Mouse (Mus musculus): ENCODE measurements around the gene Aldoc. TPM values are rescaled to one million over a fixed set of nuclear protein-coding genes. Genes with fewer than 3 reads are reported as not detected.

The Aldoc gene
- polyA plus RNA-seq, 1 experiment from 2014 or later, result 19.6 TPM

DNA sequence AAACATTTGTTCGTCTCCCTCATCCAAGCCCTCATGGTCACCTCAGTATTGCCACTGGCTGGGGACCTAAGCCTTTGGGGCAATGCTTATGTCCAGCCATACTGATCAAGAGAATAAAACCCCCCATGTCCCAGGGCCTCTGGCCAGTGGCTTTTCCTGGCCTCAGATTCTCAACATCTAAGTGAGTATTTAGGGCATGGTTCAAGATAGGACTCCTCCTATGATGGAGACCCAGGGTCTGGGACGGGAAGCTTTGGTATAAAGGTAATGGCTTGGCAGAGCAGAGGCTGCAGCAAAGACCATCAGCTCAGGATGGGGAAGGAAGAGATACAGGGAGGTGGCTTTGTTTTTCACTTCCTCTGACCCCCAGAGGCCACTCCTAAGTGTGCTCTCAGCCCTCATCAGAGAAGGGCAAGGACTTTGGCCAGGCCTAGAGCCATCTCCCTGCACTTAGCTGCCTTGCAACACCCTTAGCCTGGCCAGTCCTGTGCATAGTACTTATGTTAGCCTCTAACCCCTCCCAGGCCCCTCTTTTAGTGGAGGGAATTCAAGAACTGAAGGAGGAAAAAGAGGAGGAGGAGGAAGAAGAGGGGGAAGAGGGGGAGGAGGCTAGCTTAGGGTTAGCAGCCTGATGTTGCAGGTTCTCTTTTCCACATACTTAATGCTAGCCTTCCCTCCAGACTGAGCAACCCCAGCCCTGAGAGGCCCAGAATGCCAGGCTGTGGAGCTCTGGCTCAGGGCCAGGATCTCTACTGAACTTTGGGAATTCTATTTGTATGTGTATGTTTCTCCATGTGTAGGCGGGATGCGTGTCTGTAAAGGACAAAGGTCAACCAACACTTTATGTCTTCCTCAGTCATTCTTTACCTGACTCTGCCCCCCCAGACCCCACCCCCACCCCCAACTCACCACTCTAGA is 26.9 kb downstream of the Aldoc start:
- Histone ChIP-seq H3K9ac (ENCODE audit: low read depth, low read length) (no peak overlapping the region), H3K9me3 (replicated peaks; ENCODE audit: control insufficient read depth, low read length) (no peaks in the 10 kb centered on the region), H3K36me3 (ENCODE audit: control insufficient read depth, insufficient read depth) (peaks cover 5% of the 10 kb centered on the region; the same call in 1 of the 2 replicates), H3K4me3 (ENCODE audit: low read depth, low read length) (no peak overlapping the region), H3K27ac (ENCODE audit: low read length) (peak overlapping the region; percentile 80), H3K4me2 (ENCODE audit: low read depth, low read length) (no peak overlapping the region), H3K4me1 (ENCODE audit: control insufficient read depth, low read depth, low read length) (peaks cover 51% of the 10 kb centered on the region), H3K27me3 (ENCODE audit: control insufficient read depth, insufficient read depth, low read depth, low read length) (no peaks in the 10 kb centered on the region)
- WGBS (ENCODE audit: insufficient replicate concordance), result 58% methylated on average over 4 of the region's 4 CpGs
- peak; percentile 59 for ATAC-seq (ENCODE audit: low read depth)

DNA sequence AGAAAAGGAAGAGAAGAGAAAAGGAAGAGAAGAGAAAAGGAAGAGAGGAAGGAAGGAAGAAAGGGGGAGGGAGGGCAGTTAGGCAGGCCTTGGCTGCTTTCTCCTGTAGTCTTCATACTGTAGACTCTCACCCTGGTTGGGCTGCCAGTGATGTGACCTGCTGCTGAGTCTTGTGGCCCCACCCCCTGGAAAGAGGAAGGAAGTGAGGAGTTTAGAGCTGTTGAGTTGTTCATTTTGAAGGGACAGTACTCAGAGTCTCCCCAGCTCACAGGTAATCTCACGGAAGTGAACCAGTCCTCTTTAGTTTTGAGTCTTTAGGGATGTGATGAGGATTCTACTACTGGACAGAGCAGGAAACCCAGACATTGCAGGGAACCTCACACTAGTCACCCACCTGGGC is 30.3 kb downstream of the Aldoc start:
- no peak for ATAC-seq (ENCODE audit: low read depth)
- 41% methylated on average over 1 of the region's 1 CpGs for WGBS (ENCODE audit: insufficient replicate concordance)
- Histone ChIP-seq H3K36me3 (ENCODE audit: control insufficient read depth, insufficient read depth) (peaks cover 5% of the 10 kb centered on the region; the same call in 1 of the 2 replicates), H3K4me1 (ENCODE audit: control insufficient read depth, low read depth, low read length) (peaks cover 18% of the 10 kb centered on the region), H3K4me3 (ENCODE audit: low read depth, low read length) (no peak overlapping the region), H3K9ac (ENCODE audit: low read depth, low read length) (no peak overlapping the region), H3K27ac (ENCODE audit: low read length) (no peak overlapping the region), H3K9me3 (replicated peaks; ENCODE audit: control insufficient read depth, low read length) (no peaks in the 10 kb centered on the region), H3K4me2 (ENCODE audit: low read depth, low read length) (no peak overlapping the region), H3K27me3 (ENCODE audit: control insufficient read depth, insufficient read depth, low read depth, low read length) (no peaks in the 10 kb centered on the region)

DNA sequence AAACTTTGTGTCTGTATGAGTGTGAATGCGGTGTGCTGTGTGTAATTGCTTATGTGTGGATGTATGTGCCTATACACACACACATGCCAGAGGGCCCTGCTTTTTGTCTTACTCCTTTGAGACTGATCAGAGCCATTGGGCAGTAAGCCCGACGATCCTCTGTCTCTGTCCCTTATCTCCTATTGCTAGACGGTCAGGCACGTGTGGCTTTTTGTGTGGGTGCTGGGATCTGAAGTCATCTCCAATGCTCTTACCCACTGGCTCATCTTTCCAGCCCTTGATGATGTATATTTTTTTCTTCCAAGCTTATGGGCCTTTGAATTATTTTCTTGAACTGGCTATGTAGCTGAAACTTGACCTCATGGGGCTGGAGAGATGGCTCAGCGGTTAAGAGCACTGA is 32.1 kb downstream of the Aldoc start:
- Histone ChIP-seq H3K9me3 (replicated peaks; ENCODE audit: control insufficient read depth, low read length) (no peaks in the 10 kb centered on the region), H3K4me3 (ENCODE audit: low read depth, low read length) (no peak overlapping the region), H3K9ac (ENCODE audit: low read depth, low read length) (no peak overlapping the region), H3K27me3 (ENCODE audit: control insufficient read depth, insufficient read depth, low read depth, low read length) (no peaks in the 10 kb centered on the region), H3K36me3 (ENCODE audit: control insufficient read depth, insufficient read depth) (no peaks in the 10 kb centered on the region), H3K4me1 (ENCODE audit: control insufficient read depth, low read depth, low read length) (peaks cover under 1% of the 10 kb centered on the region), H3K4me2 (ENCODE audit: low read depth, low read length) (no peak overlapping the region), H3K27ac (ENCODE audit: low read length) (no peak overlapping the region)
- WGBS (ENCODE audit: insufficient replicate concordance), result 49% methylated on average over 6 of the region's 6 CpGs
- ATAC-seq (ENCODE audit: low read depth), result no peak

DNA sequence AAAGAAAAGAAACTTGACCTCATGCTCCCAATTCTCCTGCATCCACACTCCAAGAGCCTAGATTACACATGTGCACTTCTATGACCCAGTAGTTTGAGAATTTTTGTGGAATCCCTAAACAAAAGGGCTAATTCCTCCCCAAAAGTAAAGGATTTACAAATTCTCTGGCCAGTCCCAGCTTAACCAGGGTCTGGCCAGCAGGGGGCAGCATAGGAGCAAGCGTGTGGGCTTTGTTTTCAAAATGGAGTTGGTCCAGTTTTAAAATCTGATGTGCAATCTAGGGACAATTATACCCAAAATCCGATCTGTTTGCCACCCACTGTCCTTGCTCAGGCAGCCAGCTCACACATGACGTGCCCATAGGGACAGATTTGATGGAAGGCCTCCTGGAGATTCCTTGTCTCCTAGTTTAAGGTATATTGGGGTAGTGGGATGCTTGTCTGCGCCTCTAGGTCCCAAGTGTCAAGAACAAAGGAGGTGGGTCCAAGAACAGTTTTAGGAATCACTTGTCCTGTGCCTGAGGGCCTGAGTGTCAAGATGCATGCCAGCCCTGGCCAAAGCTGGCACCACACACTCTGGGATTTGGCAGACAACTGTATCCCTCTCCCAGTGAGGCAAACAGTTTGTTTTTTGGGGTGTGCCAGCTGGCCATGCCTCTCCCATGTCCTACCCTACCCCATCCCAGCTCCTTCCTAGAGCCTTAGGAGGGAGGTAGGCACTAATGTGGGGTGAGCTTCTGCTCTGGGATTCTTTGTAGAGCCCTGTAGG is 32.9 kb downstream of the Aldoc start:
- H3K36me3 ChIP-seq (ENCODE audit: control insufficient read depth, insufficient read depth), result no peaks in the 10 kb centered on the region
- no peak for ATAC-seq (ENCODE audit: low read depth)
- 25% methylated on average over 4 of the region's 4 CpGs for WGBS (ENCODE audit: insufficient replicate concordance)
- no peak overlapping the region for H3K9ac ChIP-seq (ENCODE audit: low read depth, low read length)
- H3K4me3 ChIP-seq (ENCODE audit: low read depth, low read length), result no peak overlapping the region
- H3K9me3 ChIP-seq (replicated peaks; ENCODE audit: control insufficient read depth, low read length), result no peaks in the 10 kb centered on the region
- H3K4me1 ChIP-seq (ENCODE audit: control insufficient read depth, low read depth, low read length), result peaks cover 6% of the 10 kb centered on the region
- no peaks in the 10 kb centered on the region for H3K27me3 ChIP-seq (ENCODE audit: control insufficient read depth, insufficient read depth, low read depth, low read length)
- no peak overlapping the region for H3K27ac ChIP-seq (ENCODE audit: low read length)
- H3K4me2 ChIP-seq (ENCODE audit: low read depth, low read length), result no peak overlapping the region

DNA sequence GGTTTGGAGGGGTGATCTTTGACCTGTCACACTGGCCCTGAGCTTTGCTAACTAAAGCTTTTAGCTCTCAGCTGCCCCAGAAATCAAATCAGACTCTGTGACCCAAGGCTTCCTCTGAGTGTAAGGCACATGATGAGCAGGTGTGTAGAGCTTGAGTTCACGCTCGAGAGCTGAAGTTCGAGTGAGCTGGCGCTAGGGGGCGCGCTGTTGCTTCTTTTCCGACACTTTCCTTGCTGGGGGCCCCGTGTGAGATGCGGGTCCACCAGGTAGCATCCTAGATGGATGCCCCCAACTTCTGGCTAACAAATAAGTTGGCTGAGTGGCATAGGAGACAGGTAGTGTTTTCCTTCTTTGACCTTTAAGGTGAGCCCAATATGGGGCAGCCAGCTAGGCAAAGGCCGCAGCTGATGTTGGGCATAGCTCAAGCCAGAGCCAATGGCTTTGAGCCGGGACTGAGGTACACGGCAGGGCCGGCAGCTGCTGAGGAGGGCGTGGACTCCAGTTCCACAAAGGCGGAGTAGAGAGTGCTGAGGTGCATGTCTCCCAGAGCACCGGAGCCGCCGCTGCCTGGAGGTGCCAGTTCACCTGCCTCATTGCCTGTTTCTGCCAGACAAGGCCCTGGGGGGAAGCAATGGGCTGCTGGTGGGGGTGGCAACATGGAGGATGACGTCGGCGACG is 35.7 kb downstream of the Aldoc start:
- Histone ChIP-seq H3K9me3 (replicated peaks; ENCODE audit: control insufficient read depth, low read length) (no peaks in the 10 kb centered on the region), H3K27ac (ENCODE audit: low read length) (no peak overlapping the region), H3K4me2 (ENCODE audit: low read depth, low read length) (no peak overlapping the region), H3K36me3 (ENCODE audit: control insufficient read depth, insufficient read depth) (no peaks in the 10 kb centered on the region), H3K4me1 (ENCODE audit: control insufficient read depth, low read depth, low read length) (peaks cover 6% of the 10 kb centered on the region), H3K9ac (ENCODE audit: low read depth, low read length) (no peak overlapping the region), H3K27me3 (ENCODE audit: control insufficient read depth, insufficient read depth, low read depth, low read length) (no peaks in the 10 kb centered on the region), H3K4me3 (ENCODE audit: low read depth, low read length) (no peak overlapping the region)
- whole genome bisulfite sequencing (ENCODE audit: insufficient replicate concordance), result 22% methylated on average over 22 of the region's 22 CpGs
- ATAC-seq (ENCODE audit: low read depth), result no peak

DNA sequence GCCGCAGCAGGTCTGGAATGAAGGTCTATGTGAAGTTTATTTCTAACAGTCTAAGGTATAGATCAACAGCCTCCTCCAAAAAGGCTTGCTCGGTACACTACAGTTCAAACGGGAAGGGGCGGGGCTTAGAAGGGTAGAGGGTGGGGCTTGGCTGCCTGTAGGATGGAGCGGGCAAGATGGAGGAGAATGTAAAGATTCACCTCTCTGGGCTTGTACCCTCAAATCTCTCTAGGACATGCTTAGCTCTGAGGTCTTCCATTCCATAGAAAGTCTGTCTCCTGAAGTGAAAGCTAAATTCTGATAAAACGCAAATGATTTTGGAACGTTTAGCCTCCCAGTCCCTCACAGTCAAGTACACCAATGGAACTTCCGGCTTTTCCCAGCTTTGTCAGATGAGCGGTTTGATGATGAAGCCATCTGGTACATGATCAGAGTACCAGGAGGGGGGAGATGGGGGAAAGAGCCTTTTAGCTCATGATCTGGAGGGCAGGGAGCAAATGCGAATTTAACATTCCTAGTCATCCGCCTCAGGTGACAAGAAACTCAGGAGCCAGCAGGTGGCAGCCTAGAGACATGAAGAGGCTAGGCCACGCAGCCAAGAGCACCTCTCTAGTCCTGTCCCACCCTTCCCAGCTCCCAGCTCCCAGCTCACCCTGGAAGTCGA is 37.5 kb downstream of the Aldoc start:
- Histone ChIP-seq H3K9ac (ENCODE audit: low read depth, low read length) (no peak overlapping the region; the same call in 1 of the 2 replicates), H3K4me3 (ENCODE audit: low read depth, low read length) (peak overlapping the region; percentile 61)

DNA sequence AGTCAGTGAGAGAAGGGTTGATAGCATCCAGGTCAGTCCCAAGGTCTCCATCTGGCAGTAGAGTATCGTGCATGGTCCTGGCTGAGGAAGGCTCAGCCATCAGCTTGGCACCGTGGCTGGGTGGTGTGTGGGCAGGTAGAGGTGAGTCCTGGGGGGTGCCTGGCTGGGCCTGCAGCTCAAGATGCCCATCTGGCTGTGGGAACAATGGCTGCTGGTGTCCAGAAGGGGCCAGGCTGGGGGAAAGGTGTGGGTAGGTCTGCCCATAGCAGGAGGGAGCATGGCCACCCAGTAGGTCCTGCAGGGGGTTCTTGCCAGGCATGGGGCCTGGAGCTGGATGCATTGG is 38.0 kb downstream of the Aldoc start:
- ATAC-seq (ENCODE audit: low read depth), result no peak
- Histone ChIP-seq H3K9ac (ENCODE audit: low read depth, low read length) (no peak overlapping the region), H3K4me1 (ENCODE audit: control insufficient read depth, low read depth, low read length) (peaks cover 6% of the 10 kb centered on the region), H3K9me3 (replicated peaks; ENCODE audit: control insufficient read depth, low read length) (no peaks in the 10 kb centered on the region), H3K27ac (ENCODE audit: low read length) (no peak overlapping the region), H3K36me3 (ENCODE audit: control insufficient read depth, insufficient read depth) (no peaks in the 10 kb centered on the region), H3K27me3 (ENCODE audit: control insufficient read depth, insufficient read depth, low read depth, low read length) (no peaks in the 10 kb centered on the region), H3K4me3 (ENCODE audit: low read depth, low read length) (no peak overlapping the region), H3K4me2 (ENCODE audit: low read depth, low read length) (peak overlapping the region; percentile 73)
- 45% methylated on average over 2 of the region's 2 CpGs for WGBS (ENCODE audit: insufficient replicate concordance)

More for the DNA sequence above, 37.5 kb downstream of the Aldoc start:
- Histone ChIP-seq H3K9me3 (replicated peaks; ENCODE audit: control insufficient read depth, low read length) (no peaks in the 10 kb centered on the region), H3K27me3 (ENCODE audit: control insufficient read depth, insufficient read depth, low read depth, low read length) (no peaks in the 10 kb centered on the region), H3K36me3 (ENCODE audit: control insufficient read depth, insufficient read depth) (no peaks in the 10 kb centered on the region), H3K4me2 (ENCODE audit: low read depth, low read length) (peak overlapping the region; percentile 73), H3K4me1 (ENCODE audit: control insufficient read depth, low read depth, low read length) (peaks cover 6% of the 10 kb centered on the region), H3K27ac (ENCODE audit: low read length) (no peak overlapping the region)
- ATAC-seq (ENCODE audit: low read depth), result peak; percentile 69
- 8% methylated on average over 13 of the region's 13 CpGs for whole genome bisulfite sequencing (ENCODE audit: insufficient replicate concordance)

DNA sequence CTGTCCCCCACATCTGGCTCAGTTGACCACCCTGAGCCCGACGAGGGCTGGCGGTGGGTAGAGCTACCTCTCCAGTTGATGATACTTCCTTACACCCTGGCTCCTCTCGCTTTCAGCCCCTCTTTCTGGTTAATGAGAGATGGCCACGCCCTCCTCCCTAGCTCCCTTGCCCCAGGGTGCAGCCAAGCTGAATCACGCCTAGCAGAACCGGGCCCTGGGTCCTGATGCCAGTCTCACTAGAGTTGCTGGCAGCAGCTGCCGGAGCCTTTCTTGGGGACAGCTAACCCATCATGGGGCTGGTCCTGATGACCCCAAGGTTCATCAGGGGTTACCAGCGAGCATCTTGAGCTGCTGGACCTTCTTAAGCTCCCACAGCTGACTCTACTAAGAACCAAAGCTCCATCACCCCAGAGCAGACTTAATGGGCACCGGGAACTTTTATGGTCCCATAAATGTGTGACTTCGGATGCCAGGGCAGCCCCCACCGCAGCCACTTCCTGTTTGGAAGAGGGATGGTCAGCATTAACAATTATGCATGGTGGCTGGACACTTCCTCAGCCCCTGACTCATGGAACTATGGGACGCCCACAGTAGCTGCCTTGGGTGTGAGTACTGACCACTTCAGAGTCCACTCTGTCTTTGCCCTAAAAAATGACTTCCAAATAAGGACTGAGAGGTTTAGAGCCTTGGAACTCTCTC is 40.7 kb downstream of the Aldoc start:
- Histone ChIP-seq H3K27me3 (ENCODE audit: control insufficient read depth, insufficient read depth, low read depth, low read length) (no peaks in the 10 kb centered on the region), H3K4me3 (ENCODE audit: low read depth, low read length) (no peak overlapping the region), H3K4me1 (ENCODE audit: control insufficient read depth, low read depth, low read length) (peaks cover 6% of the 10 kb centered on the region), H3K9me3 (replicated peaks; ENCODE audit: control insufficient read depth, low read length) (no peaks in the 10 kb centered on the region), H3K9ac (ENCODE audit: low read depth, low read length) (no peak overlapping the region), H3K36me3 (ENCODE audit: control insufficient read depth, insufficient read depth) (no peaks in the 10 kb centered on the region), H3K4me2 (ENCODE audit: low read depth, low read length) (no peak overlapping the region), H3K27ac (ENCODE audit: low read length) (no peak overlapping the region)
- 52% methylated on average over 13 of the region's 13 CpGs for WGBS (ENCODE audit: insufficient replicate concordance)
- ATAC-seq (ENCODE audit: low read depth), result no peak

Measured in liver, embryonic 16.5 days (tissue).